Mouse (Mus musculus) urinary bladder, postnatal 4 days (tissue): ENCODE measurements around the gene Dtx1.

Source experiments
- DNase-seq, 2 experiments: peaks; one replicate each; pipeline ENCODE4 v3.0.0; 2021 to 2022; ENCODE audit warnings: low spot score in 2 of 2

Dtx1 gene

GRCm38 (mm10) chr5:120711827-120712226, at the start of gene Dtx1:
TSS of gene Dtx1 (minus strand) at chr5:120711927.
- DNase-seq: no peak

DNA sequence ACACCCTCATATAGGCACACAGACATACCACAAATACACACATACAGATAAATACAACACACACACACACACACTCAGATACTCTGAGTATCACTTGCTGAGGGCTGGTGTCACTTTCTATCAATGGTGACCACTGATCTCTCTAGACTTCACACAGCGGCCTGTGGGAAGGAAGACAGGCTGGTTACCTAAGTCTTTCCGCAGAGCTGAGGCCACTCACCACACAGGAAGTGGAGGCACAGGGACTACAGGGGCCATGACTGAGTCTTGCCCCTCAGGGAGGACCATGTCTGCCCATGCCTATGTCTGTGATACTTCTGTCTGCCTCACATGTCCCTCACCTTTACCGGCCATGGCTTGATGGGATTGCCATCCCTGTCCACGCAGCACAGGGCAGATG, 42.5 kb upstream of the Dtx1 start:
- DNase-seq: no peak

DNA sequence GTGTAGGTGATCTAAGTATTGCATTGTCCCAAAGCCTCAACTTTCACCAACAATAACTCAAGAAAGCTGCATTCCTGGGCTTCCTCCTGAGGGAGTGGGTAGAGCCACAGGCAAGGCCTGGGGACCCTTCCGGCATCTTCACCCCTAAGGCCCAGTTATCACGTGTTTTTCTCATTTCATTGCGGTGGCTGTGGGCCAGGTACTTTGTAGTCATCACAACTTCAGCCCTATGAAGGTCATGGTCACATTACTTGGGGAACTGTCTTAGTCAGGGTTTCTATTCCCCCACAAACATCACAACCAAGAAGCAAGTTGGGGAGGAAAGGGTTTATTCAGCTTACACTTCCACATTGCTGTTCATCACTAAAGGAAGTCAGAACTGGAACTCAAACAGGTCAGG, 41.1 kb upstream of the Dtx1 start:
- DNase-seq: no peak

DNA sequence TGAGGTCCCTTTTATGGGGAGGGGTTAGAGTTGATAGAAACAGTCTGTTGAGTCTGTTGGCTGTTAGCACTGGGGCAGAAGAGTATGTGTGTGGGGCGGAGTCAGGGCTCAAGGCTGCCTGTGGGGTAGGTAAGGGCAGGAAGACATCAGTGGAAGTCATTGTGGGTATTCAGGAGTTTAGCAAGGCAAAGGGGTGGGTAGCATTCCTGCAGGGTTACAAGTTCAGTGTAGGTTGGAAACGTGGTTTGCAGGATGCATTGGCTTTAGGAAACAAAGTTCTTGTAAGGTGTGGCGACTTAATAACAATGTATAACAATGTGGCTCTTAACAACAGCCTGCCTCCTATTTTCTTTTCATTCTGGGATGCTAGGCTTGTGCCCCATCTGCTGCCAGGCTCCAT, 39.5 kb upstream of the Dtx1 start:
- DNase-seq: no peak

- no peak for DNase-seq
Observed at GRCm38 (mm10) chr5:120749688-120750087, 38.0 kb upstream of the Dtx1 start, which contains the start of gene Oas2. TSS of gene Oas2 (minus strand) at chr5:120749853.

GRCm38 (mm10) chr5:120746451-120746850, 34.7 kb upstream of the Dtx1 start:
- DNase-seq: no peak

DNA sequence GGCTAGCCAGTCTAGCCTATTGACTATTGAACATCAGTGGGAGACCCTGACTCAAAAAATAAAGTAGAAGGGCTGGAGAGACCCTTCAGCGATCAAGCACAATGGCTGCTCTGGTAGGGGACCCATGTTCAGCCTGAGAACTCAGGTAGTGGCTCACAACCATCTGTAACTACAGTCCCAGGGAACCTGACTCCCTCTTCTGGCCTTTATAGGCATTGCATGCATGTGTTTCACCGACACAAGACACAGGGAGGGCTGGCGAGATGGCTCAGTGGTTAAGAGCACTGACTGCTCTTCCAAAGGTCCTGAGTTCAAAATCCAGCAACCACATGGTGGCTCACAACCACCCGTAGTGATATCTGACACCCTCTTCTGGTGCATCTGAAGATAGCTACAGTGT, 30.4 kb upstream of the Dtx1 start:
- no peak for DNase-seq

DNA sequence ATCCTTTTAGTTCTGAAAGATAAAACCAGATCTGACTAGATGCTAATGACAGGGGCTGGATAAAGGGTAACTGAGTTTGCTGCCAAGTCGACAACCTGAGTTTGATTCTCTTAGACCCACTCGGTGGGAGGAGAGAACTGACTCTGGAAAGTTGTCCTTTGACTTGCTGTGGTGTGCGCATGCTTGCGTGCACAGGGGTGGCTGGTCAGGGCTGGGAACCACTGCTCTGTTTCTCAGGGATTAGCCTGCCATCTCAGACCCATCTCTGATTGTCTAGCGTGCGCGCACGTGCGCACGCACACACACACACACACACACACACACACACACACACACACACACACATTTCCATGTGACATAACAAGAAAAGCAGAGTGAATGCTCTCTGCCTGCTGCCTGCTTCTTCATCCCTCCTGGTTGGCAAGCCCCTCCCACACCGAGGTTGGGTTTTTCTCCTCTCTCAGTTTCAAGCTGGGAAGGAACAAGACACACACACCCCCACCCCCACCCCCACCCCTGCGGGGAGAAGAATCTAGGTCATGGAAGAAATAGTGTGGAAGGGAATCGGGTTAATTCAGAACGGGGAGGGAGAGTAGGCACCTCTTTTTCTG, 22.8 kb upstream of the Dtx1 start:
- DNase-seq: no peak

DNA sequence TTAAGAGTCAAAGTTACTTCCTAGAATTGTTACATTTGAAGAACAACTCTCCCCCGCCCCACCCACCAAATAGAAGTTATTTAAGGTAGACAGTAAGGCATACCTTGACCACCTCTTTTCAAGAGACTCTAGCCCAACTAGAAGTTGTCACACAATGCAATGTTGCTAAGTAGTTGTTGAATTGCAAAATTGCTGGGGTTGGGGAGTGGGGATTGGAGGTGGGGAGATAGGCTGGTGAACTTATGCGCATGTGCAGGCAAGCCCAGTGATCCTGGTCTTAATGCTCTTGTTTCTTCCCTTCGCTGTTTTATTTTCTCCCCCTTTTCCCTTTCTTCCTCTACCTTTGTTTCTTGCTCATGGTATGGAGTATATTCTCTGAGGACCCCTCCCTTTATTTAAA, 22.0 kb upstream of the Dtx1 start:
- no peak for DNase-seq

DNA sequence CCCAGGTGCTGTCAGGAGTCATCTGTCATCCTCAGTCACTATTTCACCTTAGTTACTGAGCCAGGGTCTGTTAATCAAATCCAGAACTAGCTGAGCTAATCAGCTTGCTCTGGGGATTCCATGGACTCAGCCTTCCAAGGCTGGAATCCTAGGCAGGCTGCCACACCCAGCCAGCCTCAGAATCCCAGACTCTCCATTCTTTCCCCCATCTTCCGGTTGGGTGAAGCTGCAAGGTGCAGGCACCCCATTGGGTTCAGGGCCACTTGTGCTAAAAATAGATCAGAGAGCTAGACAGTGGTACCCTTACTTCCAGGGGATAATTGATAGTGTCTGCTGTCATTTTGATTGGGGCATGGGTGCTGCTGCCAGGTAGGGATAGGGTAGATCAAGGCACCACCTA, 21.0 kb upstream of the Dtx1 start:
- no peak for DNase-seq

GRCm38 (mm10) chr5:120729319-120729718, 17.6 kb upstream of the Dtx1 start:
- DNase-seq: no peak

DNA sequence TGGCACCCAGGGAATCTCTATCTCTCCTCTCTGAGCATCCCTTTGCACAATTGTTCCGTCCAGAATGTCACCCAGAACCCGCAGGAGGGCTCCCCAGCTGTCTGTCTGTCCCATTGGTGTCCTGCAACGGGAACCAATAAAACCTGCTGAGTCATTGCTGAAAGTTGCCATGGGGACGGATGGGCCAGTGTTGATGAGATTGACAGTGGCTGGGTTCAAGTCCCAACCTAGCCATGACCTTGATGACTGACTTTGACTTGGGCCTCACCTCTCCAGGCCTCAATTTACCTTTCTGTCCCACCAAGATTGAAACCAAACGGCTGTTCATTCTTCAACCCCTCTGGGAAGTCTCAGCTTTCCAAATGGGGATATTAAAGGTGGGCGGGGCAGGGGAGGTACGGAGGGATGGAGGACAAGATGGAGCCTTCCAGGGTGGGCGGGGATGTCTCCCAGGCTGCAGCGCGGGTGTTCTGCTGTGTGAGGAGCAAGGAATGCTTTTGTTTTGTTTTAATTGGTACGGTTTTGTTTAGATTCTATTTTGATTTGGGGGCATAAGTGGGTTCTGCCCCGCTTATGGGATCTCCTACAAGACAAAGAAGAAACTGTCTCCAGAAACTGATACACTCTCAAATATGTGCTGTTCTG, 14.2 kb upstream of the Dtx1 start:
- DNase-seq: no peak

- no peak for DNase-seq
Observed at GRCm38 (mm10) chr5:120721005-120721404, 9.3 kb upstream of the Dtx1 start.

DNA sequence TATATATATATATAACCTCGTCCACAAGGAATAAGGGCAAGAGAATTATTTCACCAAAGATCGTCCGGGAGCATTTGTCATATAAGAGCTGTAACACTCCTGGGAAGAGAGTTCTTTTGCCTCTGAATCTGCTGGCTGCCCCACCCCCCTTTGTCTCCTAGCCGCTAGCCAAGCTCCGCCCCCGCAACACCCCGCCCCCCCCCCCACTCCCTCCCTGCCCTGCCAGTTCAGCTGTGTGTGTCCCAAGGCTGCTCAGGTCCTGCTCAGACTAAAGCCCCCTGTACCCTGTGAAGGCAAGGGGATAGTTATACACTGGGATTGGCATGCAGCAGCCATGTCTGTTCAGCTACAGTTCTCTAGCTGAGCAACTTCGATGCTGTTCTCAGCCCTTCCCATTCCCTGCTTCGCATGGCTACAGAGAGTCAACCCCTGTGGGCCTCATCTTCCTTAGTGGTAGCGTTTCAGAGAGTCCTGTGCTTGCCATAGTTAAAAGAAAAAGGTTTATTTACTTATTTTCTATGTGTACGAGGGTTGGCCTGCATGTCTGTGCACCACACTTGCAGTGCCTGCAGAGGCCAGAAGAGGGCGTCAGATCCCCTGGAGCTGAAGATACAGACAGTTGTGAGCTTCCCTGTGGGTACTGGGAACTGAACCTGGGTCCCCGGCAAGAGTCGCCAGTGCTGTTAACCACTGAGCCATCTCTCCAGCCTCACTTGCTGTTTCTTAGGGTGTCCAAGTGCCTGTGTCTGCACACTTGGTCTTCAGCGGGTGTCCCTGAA, 7.1 kb upstream of the Dtx1 start:
- DNase-seq: no peak

DNA sequence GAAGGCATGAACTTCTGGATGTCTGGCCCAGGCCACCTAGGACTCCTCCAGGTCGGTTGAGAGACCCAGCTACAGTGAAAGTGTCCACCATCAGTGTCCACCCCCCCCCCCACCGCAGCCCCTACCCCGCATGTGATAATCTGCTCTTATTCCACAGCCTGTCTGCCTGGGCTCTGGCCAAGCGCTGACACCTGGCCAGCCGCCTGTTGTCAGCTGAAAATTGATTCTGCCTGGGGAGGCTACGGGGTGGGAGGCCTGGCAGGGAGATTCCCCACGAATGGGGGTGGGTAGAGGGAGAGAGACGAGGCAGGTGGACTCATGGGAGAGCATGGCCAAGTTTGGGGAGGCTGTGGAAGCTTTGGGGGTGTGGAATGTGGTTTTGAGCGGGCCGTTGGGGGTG, 5.4 kb upstream of the Dtx1 start:
- DNase-seq: no peak

DNA sequence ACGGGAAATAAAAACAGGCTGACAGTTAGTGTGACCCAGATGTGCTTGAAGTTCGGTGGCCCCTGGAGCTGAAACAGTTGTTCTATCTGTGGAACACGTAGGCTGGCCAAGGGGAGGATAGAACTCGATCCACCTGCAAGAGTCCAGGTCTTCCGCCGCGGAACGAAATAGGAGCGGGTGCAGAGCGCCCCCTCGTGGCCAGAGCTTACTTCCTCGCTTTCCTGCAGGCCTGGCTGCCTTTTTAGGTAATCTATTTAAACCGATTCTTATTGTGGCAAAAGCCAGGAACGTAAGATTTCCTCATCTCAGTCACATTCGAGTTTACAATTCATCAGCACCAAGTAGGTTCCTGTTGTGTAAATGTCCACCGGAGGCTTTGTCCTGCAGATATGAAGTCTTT, 2.6 kb upstream of the Dtx1 start:
- peak; percentile 59 to 78 for DNase-seq

- DNase-seq: no peak
Observed at GRCm38 (mm10) chr5:120712721-120713120, 994 bp upstream of the Dtx1 start.

DNA sequence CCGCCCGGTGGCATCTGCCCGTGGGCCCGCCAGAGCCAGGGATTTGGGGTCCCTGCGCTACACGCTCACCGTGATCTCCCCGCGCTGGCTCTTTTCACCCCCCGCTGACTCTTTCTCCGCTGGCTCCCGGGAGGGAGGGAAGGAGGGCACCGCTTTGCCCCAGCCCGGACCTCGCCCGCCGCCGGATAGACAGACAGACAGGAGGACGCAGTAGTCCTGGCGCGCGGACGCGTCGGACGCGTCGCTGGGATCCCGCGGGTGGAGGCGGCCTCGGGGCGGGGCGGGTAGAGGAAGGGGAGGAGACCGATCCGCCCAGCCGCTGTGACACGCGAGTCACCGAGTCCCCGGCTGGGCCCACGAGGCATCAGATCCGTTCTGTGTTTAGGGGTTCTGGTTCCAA, 311 bp downstream of the Dtx1 start:
- DNase-seq: no peak

GRCm38 (mm10) chr5:120710826-120711248, 890 bp downstream of the Dtx1 start:
- DNase-seq: no peak

DNA sequence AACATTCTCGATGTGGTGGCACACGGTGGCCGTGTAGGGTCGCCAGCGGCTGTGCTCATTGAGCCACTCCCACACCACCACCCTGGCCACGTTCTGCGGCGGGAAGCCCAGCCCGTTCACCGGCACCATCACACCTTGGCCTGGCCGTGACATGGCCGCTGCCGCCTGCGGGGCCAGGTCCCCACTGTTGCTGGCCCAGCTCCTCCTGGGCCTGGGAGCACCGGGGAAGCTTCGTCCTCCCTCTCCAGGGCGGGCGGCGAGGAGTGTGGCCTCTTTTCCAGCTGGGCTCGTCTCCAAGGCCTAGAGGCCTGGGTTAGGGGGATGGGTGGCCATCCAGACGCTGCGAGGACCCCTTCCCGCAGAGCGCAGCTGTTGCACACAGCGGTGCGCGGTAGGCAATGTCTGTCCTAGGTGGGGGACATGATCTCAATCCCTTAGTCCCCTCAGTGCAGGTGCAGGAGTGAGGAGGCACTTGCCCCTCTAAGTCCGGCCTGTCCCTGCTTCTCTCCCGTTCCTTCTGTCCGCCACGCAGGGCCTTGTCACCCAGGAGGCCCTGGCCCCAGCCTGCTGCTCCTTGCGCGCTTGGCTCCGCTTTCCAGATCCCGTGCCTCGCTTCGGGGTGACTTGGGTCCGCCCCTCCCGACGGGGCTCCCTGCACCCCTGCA, 1.4 kb downstream of the Dtx1 start:
- peak in 1 of 2 experiments; percentile 39 for DNase-seq

- no peak for DNase-seq
Observed at GRCm38 (mm10) chr5:120706976-120707375, 4.8 kb downstream of the Dtx1 start.

DNA sequence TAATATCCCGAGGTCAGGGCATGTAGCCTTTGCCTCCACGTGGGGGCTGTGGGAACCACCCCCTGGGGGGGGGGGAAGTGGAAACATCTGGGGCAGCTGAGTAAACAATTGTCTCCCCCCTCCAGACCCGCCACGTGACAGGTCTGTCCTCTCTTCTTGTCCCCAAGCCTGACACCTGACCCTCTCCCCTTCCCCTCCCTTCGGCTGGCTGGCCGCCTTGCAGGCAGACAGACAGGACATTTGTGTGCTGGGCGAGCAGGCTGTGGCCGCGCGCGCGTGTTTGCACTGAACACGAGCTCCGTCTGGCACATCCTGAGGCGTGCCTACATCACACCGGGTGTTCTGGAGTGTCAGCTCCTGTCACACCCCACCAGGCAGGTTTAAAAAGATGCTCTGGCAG, 5.2 kb downstream of the Dtx1 start:
- no peak for DNase-seq

- no peak for DNase-seq
Observed at GRCm38 (mm10) chr5:120704421-120704820, 7.3 kb downstream of the Dtx1 start.
